Mouse (Mus musculus): ENCODE results near the gene Git1.

- no peak for TF ChIP-seq CTCF (IDR thresholded peaks at IDR 0.05; ENCODE audit: extremely low read depth, insufficient read depth, insufficient read length, insufficient replicate concordance)
- TF ChIP-seq POLR2A (IDR thresholded peaks at IDR 0.05; ENCODE audit: low read depth, low read length), result no peak
Observed at GRCm38 (mm10) chr11:77488771-77489581, 4.4 kb upstream of the Git1 start.
